Mouse (Mus musculus) lung, embryonic 15.5 days (tissue): ENCODE data around the gene Cd164. TPM values are rescaled to one million over a fixed set of nuclear protein-coding genes. Genes with fewer than 3 reads are reported as not detected.
A peak's percentile ranks its signal among the peaks of the same experiment; 100 is the strongest.

Source experiments
- ATAC-seq: fragments of 200-750 bp; cut with Nextera tagmentation; 2 replicates; pipeline ENCODE4 v1.8.0; 2017; ENCODE audit warnings: moderate number of reproducible peaks, borderline replicate concordance; ENCODE audit not compliant: low FRiP score, low TSS enrichment; ENCODE audit errors: extremely low read depth
- H3K27ac ChIP-seq: fragments of 300-500 bp; sonication (generic); 2 replicates; pipeline ENCODE4 v1.5.1; 2015; ENCODE audit warnings: moderate library complexity, mild to moderate bottlenecking, inconsistent platforms
- H3K27me3 ChIP-seq: fragments of 300-500 bp; sonication (generic); 2 replicates; pipeline ENCODE4 v1.6.1; 2015; ENCODE audit warnings: inconsistent platforms
- H3K36me3 ChIP-seq: fragments of 300-500 bp; sonication (generic); 2 replicates; pipeline ENCODE4 v1.6.1; 2015; ENCODE audit warnings: inconsistent platforms
- H3K4me1 ChIP-seq: fragments of 300-500 bp; sonication (generic); 2 replicates; pipeline ENCODE4 v1.6.1; 2015; ENCODE audit warnings: inconsistent platforms
- H3K4me2 ChIP-seq: fragments of 300-500 bp; sonication (generic); 2 replicates; pipeline ENCODE4 v1.6.1; 2015; ENCODE audit warnings: inconsistent platforms, mild to moderate bottlenecking, moderate library complexity
- H3K4me3 ChIP-seq: fragments of 300-500 bp; sonication (generic); 2 replicates; pipeline ENCODE4 v1.5.1; 2015; ENCODE audit warnings: mild to moderate bottlenecking, inconsistent platforms
- H3K9ac ChIP-seq: fragments of 300-500 bp; sonication (generic); 2 replicates; pipeline ENCODE4 v1.6.1; 2015; ENCODE audit warnings: inconsistent platforms
- H3K9me3 ChIP-seq: fragments of 300-500 bp; sonication (generic); 2 replicates; pipeline ENCODE4 v1.6.1; 2016; ENCODE audit warnings: inconsistent platforms
- WGBS: fragments of 180-500 bp; shearing (Covaris S2); methylation state at CpG from one replicate; pipeline ENCODE4 v1.1.7; 2015; 5-methylcytosine and 5-hydroxymethylcytosine counted together
- polyA plus RNA-seq: library from polyadenylated mRNA; unstranded; fragments of >200 nt; fragmentation: Nextera tagmentation; extraction: Ambion mirVana; gene quantifications from 2 replicates; pipeline ENCODE4 v1.2.1, GENCODE M21; 2015

Cd164 gene
- polyA plus RNA-seq, 1 experiment from 2014 or later, result 176 TPM

GRCm38 (mm10) chr10:41552847-41553589 lies 33.8 kb downstream of the Cd164 start:
- H3K27me3 ChIP-seq, result no peaks in the 10 kb centered on the region
- WGBS, result 38% methylated on average over 14 of the region's 14 CpGs
- no peak overlapping the region for H3K9ac ChIP-seq
- H3K27ac ChIP-seq, result peak overlapping the region; percentile 36; the same call in 1 of the 2 replicates
- no peaks in the 10 kb centered on the region for H3K36me3 ChIP-seq
- H3K4me2 ChIP-seq, result no peak overlapping the region
- peak; percentile 47 for ATAC-seq
- peaks cover 5% of the 10 kb centered on the region; the same call in 1 of the 2 replicates for H3K9me3 ChIP-seq
- H3K4me3 ChIP-seq, result no peak overlapping the region
- peaks cover 27% of the 10 kb centered on the region for H3K4me1 ChIP-seq

- 66% methylated on average over 4 of the region's 4 CpGs for WGBS
Measured at GRCm38 (mm10) chr10:41553711-41554110, 34.5 kb downstream of the Cd164 start.

GRCm38 (mm10) chr10:41555081-41555480 lies 35.9 kb downstream of the Cd164 start:
- WGBS, result 67% methylated on average over 3 of the region's 3 CpGs
- Histone ChIP-seq H3K27ac (no peak overlapping the region), H3K4me2 (no peak overlapping the region), H3K9me3 (no peaks in the 10 kb centered on the region), H3K4me3 (no peak overlapping the region), H3K36me3 (no peaks in the 10 kb centered on the region), H3K27me3 (no peaks in the 10 kb centered on the region), H3K4me1 (peaks cover 27% of the 10 kb centered on the region), H3K9ac (no peak overlapping the region)
- ATAC-seq, result no peak

More at GRCm38 (mm10) chr10:41553711-41554110, 34.5 kb downstream of the Cd164 start:
- 0 out of 2 replicates have a peak overlapping the region, but pooled peaks have one; percentile 36 for H3K27ac ChIP-seq
- ATAC-seq, result no peak
- no peaks in the 10 kb centered on the region for H3K27me3 ChIP-seq
- H3K4me2 ChIP-seq, result no peak overlapping the region
- H3K4me3 ChIP-seq, result no peak overlapping the region
- no peak overlapping the region for H3K9ac ChIP-seq
- no peaks in the 10 kb centered on the region for H3K36me3 ChIP-seq
- H3K9me3 ChIP-seq, result peaks cover 5% of the 10 kb centered on the region; the same call in 1 of the 2 replicates
- peaks cover 27% of the 10 kb centered on the region for H3K4me1 ChIP-seq

- Histone ChIP-seq H3K9ac (no peak overlapping the region), H3K27ac (no peak overlapping the region), H3K4me1 (peaks cover 4% of the 10 kb centered on the region), H3K36me3 (no peaks in the 10 kb centered on the region), H3K4me3 (no peak overlapping the region), H3K4me2 (no peak overlapping the region), H3K9me3 (no peaks in the 10 kb centered on the region), H3K27me3 (no peaks in the 10 kb centered on the region)
- WGBS, result 90% methylated on average over 1 of the region's 1 CpGs
- no peak for ATAC-seq
Measured at GRCm38 (mm10) chr10:41558401-41558800, 39.2 kb downstream of the Cd164 start.

- no peak overlapping the region for H3K9ac ChIP-seq
- H3K4me1 ChIP-seq, result peaks cover 8% of the 10 kb centered on the region
- no peaks in the 10 kb centered on the region for H3K36me3 ChIP-seq
- no peak overlapping the region for H3K4me2 ChIP-seq
- ATAC-seq, result peak; percentile 52; the same call in 1 of the 2 replicates
- H3K27me3 ChIP-seq, result no peaks in the 10 kb centered on the region
- no peak overlapping the region for H3K4me3 ChIP-seq
- no peaks in the 10 kb centered on the region for H3K9me3 ChIP-seq
- WGBS, result 73% methylated on average over 10 of the region's 10 CpGs
- H3K27ac ChIP-seq, result no peak overlapping the region
Measured at GRCm38 (mm10) chr10:41561701-41562395, 42.6 kb downstream of the Cd164 start.

- 29% methylated on average over 5 of the region's 5 CpGs for WGBS
- H3K4me2 ChIP-seq, result no peak overlapping the region
- ATAC-seq, result no peak
Measured at GRCm38 (mm10) chr10:41565141-41565540, 45.9 kb downstream of the Cd164 start.

GRCm38 (mm10) chr10:41568306-41568705 lies 49.1 kb downstream of the Cd164 start:
- no peaks in the 10 kb centered on the region for H3K27me3 ChIP-seq
- H3K27ac ChIP-seq, result no peak overlapping the region
- no peak overlapping the region for H3K9ac ChIP-seq
- peaks cover 21% of the 10 kb centered on the region for H3K4me1 ChIP-seq
- H3K4me3 ChIP-seq, result no peak overlapping the region
- no peaks in the 10 kb centered on the region for H3K36me3 ChIP-seq
- peak; percentile 44; the same call in 1 of the 2 replicates for ATAC-seq
- H3K4me2 ChIP-seq, result no peak overlapping the region
- no peaks in the 10 kb centered on the region for H3K9me3 ChIP-seq
- 17% methylated on average over 3 of the region's 3 CpGs for WGBS

More at GRCm38 (mm10) chr10:41565141-41565540, 45.9 kb downstream of the Cd164 start:
- H3K4me1 ChIP-seq, result peaks cover 8% of the 10 kb centered on the region
- no peak overlapping the region for H3K4me3 ChIP-seq
- H3K36me3 ChIP-seq, result no peaks in the 10 kb centered on the region
- no peak overlapping the region for H3K9ac ChIP-seq
- H3K27me3 ChIP-seq, result no peaks in the 10 kb centered on the region
- H3K9me3 ChIP-seq, result no peaks in the 10 kb centered on the region
- H3K27ac ChIP-seq, result no peak overlapping the region

- Histone ChIP-seq H3K4me3 (no peak overlapping the region), H3K4me1 (peaks cover 17% of the 10 kb centered on the region), H3K9me3 (no peaks in the 10 kb centered on the region), H3K27ac (no peak overlapping the region), H3K4me2 (no peak overlapping the region), H3K9ac (no peak overlapping the region), H3K36me3 (no peaks in the 10 kb centered on the region), H3K27me3 (no peaks in the 10 kb centered on the region)
- ATAC-seq, result no peak
- 69% methylated on average over 4 of the region's 4 CpGs for WGBS
Measured at GRCm38 (mm10) chr10:41571065-41571464, 51.9 kb downstream of the Cd164 start.

GRCm38 (mm10) chr10:41572274-41572673 lies 53.1 kb downstream of the Cd164 start:
- Histone ChIP-seq H3K4me1 (peaks cover 17% of the 10 kb centered on the region), H3K4me3 (no peak overlapping the region), H3K36me3 (no peaks in the 10 kb centered on the region), H3K9me3 (no peaks in the 10 kb centered on the region), H3K9ac (no peak overlapping the region), H3K27ac (no peak overlapping the region), H3K27me3 (no peaks in the 10 kb centered on the region), H3K4me2 (no peak overlapping the region)
- ATAC-seq, result no peak
- 70% methylated on average over 4 of the region's 4 CpGs for WGBS

GRCm38 (mm10) chr10:41573190-41573589 lies 54.0 kb downstream of the Cd164 start:
- Histone ChIP-seq H3K4me2 (peak overlapping the region; percentile 25), H3K27me3 (no peaks in the 10 kb centered on the region), H3K27ac (no peak overlapping the region), H3K36me3 (no peaks in the 10 kb centered on the region), H3K9me3 (no peaks in the 10 kb centered on the region), H3K9ac (no peak overlapping the region), H3K4me1 (peaks cover 17% of the 10 kb centered on the region), H3K4me3 (no peak overlapping the region)
- peak; percentile 55; the same call in 1 of the 2 replicates for ATAC-seq
- WGBS, result 14% methylated on average over 6 of the region's 6 CpGs

- Histone ChIP-seq H3K9me3 (no peaks in the 10 kb centered on the region), H3K4me1 (peaks cover 17% of the 10 kb centered on the region), H3K27me3 (no peaks in the 10 kb centered on the region), H3K27ac (no peak overlapping the region), H3K4me3 (no peak overlapping the region), H3K9ac (no peak overlapping the region), H3K36me3 (no peaks in the 10 kb centered on the region), H3K4me2 (no peak overlapping the region)
- no peak for ATAC-seq
- WGBS, result 44% methylated on average over 8 of the region's 8 CpGs
Measured at GRCm38 (mm10) chr10:41575451-41576327, 56.5 kb downstream of the Cd164 start.
